Mouse (Mus musculus) cerebral cortex, adult 2 months (tissue): ENCODE data around the gene 2210418O10Rik.

Experiments
- WGBS: fragments of 180-500 bp; shearing (Covaris S2); methylation state at CpG from one replicate; pipeline ENCODE4 v1.1.7; 2018; 5-methylcytosine and 5-hydroxymethylcytosine counted together

2210418O10Rik gene

DNA sequence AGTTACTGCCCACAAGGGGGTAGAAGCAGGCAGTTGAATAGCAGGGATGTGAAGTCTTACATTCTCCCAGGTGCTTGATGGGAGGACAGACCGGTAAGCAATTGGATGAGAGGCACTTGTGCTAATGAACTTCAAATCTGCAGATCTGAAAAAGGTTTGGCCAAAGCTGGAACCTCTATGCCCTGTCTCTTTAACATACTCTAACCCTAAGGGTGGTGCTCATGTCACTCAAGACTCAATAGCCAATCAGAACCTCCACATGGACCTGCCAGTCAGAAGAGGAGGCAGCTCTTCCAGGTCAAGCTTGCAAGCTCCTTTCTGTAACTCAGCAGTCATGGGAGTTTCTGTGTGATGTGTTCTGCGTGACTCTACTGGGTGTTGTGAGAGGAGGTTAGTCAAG lies at the start of gene 2210418O10Rik:
Gene 2210418O10Rik, plus strand, starts transcription at position 301 of the 400 bp plus-strand sequence.
- WGBS = no CpG with 5 or more reads among the region's 2 CpGs

DNA sequence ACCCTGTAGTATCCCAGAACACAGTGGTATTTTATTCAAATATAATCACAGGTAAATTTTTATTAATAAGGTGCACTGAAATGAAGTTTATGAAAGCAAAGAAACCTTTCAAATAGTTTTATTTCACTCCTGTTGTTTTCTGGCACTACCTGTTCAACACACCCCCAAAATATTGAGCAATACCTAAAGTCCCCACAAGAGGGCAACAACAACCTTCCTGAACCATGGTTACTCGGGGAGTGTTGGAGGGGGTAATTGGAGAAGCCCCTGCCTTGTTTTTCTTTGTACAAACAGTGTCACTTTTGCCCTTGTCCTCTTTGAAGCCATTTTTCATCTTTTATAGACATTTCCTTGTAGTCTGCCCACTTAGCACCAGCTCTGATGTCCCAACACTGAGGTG lies 22.1 kb downstream of the 2210418O10Rik start:
- no CpG with 5 or more reads among the region's 1 CpGs for whole genome bisulfite sequencing
